Mouse (Mus musculus): ENCODE data around the gene Gm49450.
"Not testable (repeated sequence)": the region's sequence is repeated elsewhere in the genome, so short reads cannot be mapped to it uniquely, and the experiment has no call there.

Gene Gm49450

GRCm38 (mm10) chr15:98923031-98923537 is 30.3 kb downstream of the Gm49450 start:
- no peak for DNase-seq

- no peak for DNase-seq
Measured at GRCm38 (mm10) chr15:98922581-98922980, 30.8 kb downstream of the Gm49450 start.

- DNase-seq = no peak
Measured at GRCm38 (mm10) chr15:98921510-98921909, 31.8 kb downstream of the Gm49450 start.

GRCm38 (mm10) chr15:98918499-98918895 is 34.9 kb downstream of the Gm49450 start:
- DNase-seq = not testable (repeated sequence)

GRCm38 (mm10) chr15:98917538-98918498 is 35.5 kb downstream of the Gm49450 start, which contains the start of gene Lmbr1l:
Gene Lmbr1l, minus strand, starts transcription at chr15:98918231.
- DNase-seq = peak; percentile 99

GRCm38 (mm10) chr15:98917091-98917490 is 36.3 kb downstream of the Gm49450 start:
- no peak for DNase-seq

DNA sequence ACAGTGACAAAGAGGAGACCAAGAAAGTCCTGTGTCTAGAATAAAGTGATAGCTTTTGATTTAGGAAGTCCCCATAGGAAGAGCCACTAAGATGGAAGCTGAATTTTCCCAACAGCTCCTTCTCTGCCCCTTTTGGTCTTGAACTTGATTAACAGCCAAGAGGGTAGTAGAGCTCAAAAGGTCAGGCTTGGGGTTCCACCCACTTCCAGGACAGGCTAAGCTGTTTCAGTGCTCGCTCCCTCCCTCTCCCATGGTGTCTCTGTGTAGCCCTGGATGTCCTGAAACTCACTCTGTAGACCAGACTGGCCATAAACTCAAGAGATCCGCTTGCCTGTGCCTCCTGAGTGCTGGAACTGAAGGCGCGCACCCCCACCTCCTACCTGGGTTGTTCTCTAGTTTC is 37.3 kb downstream of the Gm49450 start:
- DNase-seq = no peak

GRCm38 (mm10) chr15:98914903-98915302 is 38.4 kb downstream of the Gm49450 start:
- no peak for DNase-seq

DNA sequence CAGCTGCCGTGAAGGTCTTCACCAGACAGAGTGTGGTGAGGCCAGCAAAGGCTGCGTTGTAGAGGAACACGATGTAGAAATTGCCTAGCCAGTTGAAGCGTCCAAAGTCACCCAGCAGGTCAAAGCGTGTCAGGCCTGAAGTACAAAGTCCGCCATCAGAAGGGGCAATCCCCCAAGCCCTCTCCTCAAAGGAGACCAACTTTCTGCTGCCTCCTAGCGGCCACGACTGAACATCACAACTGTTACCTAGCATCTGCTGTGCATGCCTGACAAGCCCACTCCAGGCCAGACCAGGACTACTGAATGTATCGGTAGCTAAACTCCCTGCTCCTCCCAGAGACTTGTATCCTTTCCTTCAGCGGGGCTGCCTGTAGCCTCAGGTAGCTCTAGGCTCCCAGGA is 48.7 kb downstream of the Gm49450 start:
- DNase-seq = peak; percentile 49

DNA sequence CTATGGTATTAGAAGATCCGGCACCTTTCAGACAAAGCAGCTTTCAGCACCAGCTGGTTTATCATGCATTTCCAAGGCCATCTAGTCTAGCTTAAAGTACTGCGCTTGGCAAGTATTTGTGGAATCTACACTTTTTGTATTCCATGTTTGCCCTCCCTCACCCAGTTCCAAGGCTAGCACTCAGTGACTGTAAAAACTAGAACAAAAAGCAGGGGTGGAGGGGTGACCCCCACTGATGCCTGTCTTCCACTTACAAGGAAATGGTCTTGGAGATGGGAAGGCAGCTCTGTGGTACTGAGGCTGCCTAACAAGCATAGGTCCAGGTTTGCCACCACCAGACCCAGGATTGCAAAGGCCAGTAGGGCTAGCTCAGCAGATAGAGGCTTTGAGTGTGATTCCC is 50.8 kb downstream of the Gm49450 start:
- no peak for DNase-seq

GRCm38 (mm10) chr15:98901530-98901929 is 51.8 kb downstream of the Gm49450 start:
- DNase-seq = no peak

GRCm38 (mm10) chr15:98897928-98898800 is 55.2 kb downstream of the Gm49450 start, which contains the start of gene Dhh:
Gene Dhh, minus strand, starts transcription at chr15:98898540.
- DNase-seq = no peak

DNA sequence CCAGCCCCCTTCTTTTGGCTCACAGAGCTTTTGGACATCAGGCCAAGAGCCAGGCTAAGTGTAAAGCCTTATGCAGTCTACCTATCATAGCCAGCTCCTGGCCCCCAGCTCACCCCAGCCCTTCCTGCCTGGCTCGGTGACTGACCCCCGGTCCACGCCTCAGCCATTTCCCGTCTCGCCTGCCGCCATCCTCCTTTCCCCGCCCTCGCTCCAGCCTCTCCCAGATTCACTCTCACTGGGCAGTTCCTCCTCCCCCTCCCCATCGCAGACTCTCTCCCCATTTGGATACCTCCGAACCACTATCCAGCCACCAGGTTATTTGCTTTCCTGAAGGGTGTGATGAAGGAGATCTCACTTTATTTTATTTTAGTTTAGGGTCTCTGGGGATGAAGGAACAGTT is 55.9 kb downstream of the Gm49450 start:
- DNase-seq = no peak

- DNase-seq = no peak
Measured at GRCm38 (mm10) chr15:98895635-98896589, 57.4 kb downstream of the Gm49450 start.

- no peak for DNase-seq
Measured at GRCm38 (mm10) chr15:98894746-98895634, 58.4 kb downstream of the Gm49450 start.

- DNase-seq = peak; percentile 20
Measured at GRCm38 (mm10) chr15:98893940-98894745, 59.2 kb downstream of the Gm49450 start, which contains the start of gene Rhebl1. Gene Rhebl1, minus strand, starts transcription at chr15:98894540.

DNA sequence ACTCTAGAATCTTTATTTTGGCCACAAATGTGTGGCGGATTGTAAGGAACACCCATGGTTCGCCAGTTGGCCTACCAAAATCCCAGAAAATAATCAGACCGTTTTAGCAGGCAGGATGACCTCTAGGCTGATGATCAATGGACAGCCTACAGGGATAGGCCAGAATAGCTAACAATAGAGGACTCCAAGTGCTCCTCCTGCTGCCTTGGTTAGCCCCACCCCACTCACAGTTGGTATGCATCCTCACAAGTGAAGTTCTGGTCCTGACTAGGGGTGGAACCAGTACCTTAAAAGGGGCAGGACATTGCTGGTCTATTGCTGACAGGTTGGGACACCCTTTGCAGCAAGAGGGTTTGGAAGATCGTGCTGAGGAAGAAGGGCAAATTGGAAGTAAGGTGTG is 60.3 kb downstream of the Gm49450 start:
- no peak for DNase-seq

- DNase-seq = peak; percentile 52
Measured at GRCm38 (mm10) chr15:98891907-98892606, 61.3 kb downstream of the Gm49450 start.

- no peak for DNase-seq
Measured at GRCm38 (mm10) chr15:98891198-98891742, 62.1 kb downstream of the Gm49450 start.
